Mouse (Mus musculus) stomach, embryonic 14.5 days (tissue): ENCODE measurements around the gene Fmo6. TPM values are rescaled to one million over a fixed set of nuclear protein-coding genes. Genes with fewer than 3 reads are reported as not detected.

Experiments
- ATAC-seq: fragments of 200-750 bp; cut with Nextera tagmentation; 2 replicates; pipeline ENCODE4 v1.8.0; 2017; ENCODE audit warnings: low read depth, moderate TSS enrichment; ENCODE audit not compliant: insufficient number of reproducible peaks, insufficient read depth, low FRiP score
- H3K27ac ChIP-seq: fragments of 300-500 bp; sonication (generic); 2 replicates; pipeline ENCODE4 v1.5.1; 2014; ENCODE audit warnings: mild to moderate bottlenecking, low read length, moderate library complexity, mixed read lengths
- H3K27me3 ChIP-seq: fragments of 300-500 bp; sonication (generic); 2 replicates; pipeline ENCODE4 v1.6.1; 2014; ENCODE audit warnings: low read length, control low read depth, mixed read lengths; ENCODE audit not compliant: control insufficient read depth, insufficient read depth
- H3K36me3 ChIP-seq: fragments of 300-500 bp; sonication (generic); 2 replicates; pipeline ENCODE4 v1.6.1; 2014; ENCODE audit warnings: mild to moderate bottlenecking, control low read depth, low read length, moderate library complexity, mixed read lengths; ENCODE audit not compliant: control insufficient read depth, insufficient read depth
- H3K4me1 ChIP-seq: fragments of 300-500 bp; sonication (generic); 2 replicates; pipeline ENCODE4 v1.6.1; 2014; ENCODE audit warnings: low read length, control low read depth, mixed read lengths; ENCODE audit not compliant: control insufficient read depth, insufficient read depth
- H3K4me2 ChIP-seq: fragments of 300-500 bp; sonication (generic); replicated peaks from 2 replicates; pipeline ENCODE4 v1.6.1; 2014; ENCODE audit warnings: low read depth, low read length, control low read depth
- H3K4me3 ChIP-seq: fragments of 300-500 bp; sonication (generic); 2 replicates; pipeline ENCODE4 v1.5.1; 2014; ENCODE audit warnings: low read depth, low read length, control low read depth
- H3K9ac ChIP-seq: fragments of 300-500 bp; sonication (generic); replicated peaks from 2 replicates; pipeline ENCODE4 v1.6.1; 2014; ENCODE audit warnings: low read depth, mild to moderate bottlenecking, control low read depth, low read length, moderate library complexity, mixed read lengths
- H3K9me3 ChIP-seq: fragments of 300-500 bp; sonication (generic); 2 replicates; pipeline ENCODE4 v1.6.1; 2016; ENCODE audit warnings: low read depth, low read length, control low read depth; ENCODE audit not compliant: control insufficient read depth
- WGBS: fragments of 180-500 bp; shearing (Covaris S2); extraction: QIAGEN DNeasy Blood & Tissue Kit; methylation state at CpG from one replicate; pipeline ENCODE4 v1.1.7; 2014; 5-methylcytosine and 5-hydroxymethylcytosine counted together
- polyA plus RNA-seq: library from polyadenylated mRNA; unstranded; fragments of >200 nt; fragmentation: Nextera tagmentation; extraction: Ambion mirVana; gene quantifications from 2 replicates; pipeline ENCODE4 v1.2.1, GENCODE M21; 2014

Fmo6 gene
- 0.13 and 0.16 TPM in 2 replicates for polyA plus RNA-seq

- no peak within 1 kb of the TSS for H3K4me2 ChIP-seq
- H3K9me3 ChIP-seq: no peaks in the 10 kb centered on the region
- H3K4me1 ChIP-seq: no peaks in the 10 kb centered on the region
- 82% methylated on average over 6 of the region's 6 CpGs for WGBS
- no peaks in the 10 kb centered on the region for H3K36me3 ChIP-seq
- no peaks in the 10 kb centered on the region for H3K27me3 ChIP-seq
- no peak within 1 kb of the TSS for H3K9ac ChIP-seq
- no peak for ATAC-seq
- peak within 1 kb of the TSS; percentile 28; the same call in 1 of the 2 replicates for H3K27ac ChIP-seq
- H3K4me3 ChIP-seq: no peak within 1 kb of the TSS
Measured at GRCm38 (mm10) chr1:162937415-162937814, at the start of gene Fmo6. Gene Fmo6, minus strand, starts transcription at chr1:162937515.

DNA sequence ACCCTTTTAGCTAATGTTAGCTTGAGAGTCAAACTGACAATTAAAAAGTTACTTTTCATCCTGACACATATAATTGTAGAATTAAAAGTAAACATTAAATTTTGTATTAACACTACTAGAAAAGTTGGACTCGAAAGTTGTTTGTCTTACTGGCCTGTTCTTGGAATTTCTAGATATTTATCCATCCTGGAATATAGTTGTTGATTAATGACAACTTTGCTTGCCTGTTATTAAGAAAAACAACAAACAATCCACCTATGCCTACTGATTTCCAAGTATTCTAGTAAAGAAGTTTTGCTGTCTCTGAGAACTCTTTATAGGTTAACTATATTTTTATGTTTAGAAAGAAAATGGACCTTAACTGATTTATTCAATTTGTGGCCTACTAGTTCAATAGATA, 49.5 kb upstream of the Fmo6 start:
- H3K9ac ChIP-seq: no peak overlapping the region
- no peak overlapping the region for H3K4me2 ChIP-seq
- no peak overlapping the region for H3K27ac ChIP-seq
- H3K36me3 ChIP-seq: no peaks in the 10 kb centered on the region
- WGBS: 68% methylated on average over 1 of the region's 1 CpGs
- no peak overlapping the region for H3K4me3 ChIP-seq
- ATAC-seq: no peak
- no peaks in the 10 kb centered on the region for H3K9me3 ChIP-seq
- no peaks in the 10 kb centered on the region for H3K27me3 ChIP-seq
- no peaks in the 10 kb centered on the region for H3K4me1 ChIP-seq

GRCm38 (mm10) chr1:162986121-162986748, 48.9 kb upstream of the Fmo6 start:
- no peak overlapping the region for H3K4me2 ChIP-seq
- H3K9me3 ChIP-seq: no peaks in the 10 kb centered on the region
- WGBS: 84% methylated on average over 2 of the region's 2 CpGs
- H3K9ac ChIP-seq: no peak overlapping the region
- no peak overlapping the region for H3K4me3 ChIP-seq
- H3K4me1 ChIP-seq: no peaks in the 10 kb centered on the region
- H3K36me3 ChIP-seq: no peaks in the 10 kb centered on the region
- no peak for ATAC-seq
- H3K27ac ChIP-seq: no peak overlapping the region
- no peaks in the 10 kb centered on the region for H3K27me3 ChIP-seq

GRCm38 (mm10) chr1:162984428-162984827, 47.1 kb upstream of the Fmo6 start, which contains the start of gene Fmo3:
Gene Fmo3, minus strand, starts transcription at chr1:162984528.
- Histone ChIP-seq H3K9ac (no peak within 1 kb of the TSS), H3K27me3 (no peaks in the 10 kb centered on the region), H3K4me1 (no peaks in the 10 kb centered on the region), H3K4me3 (no peak within 1 kb of the TSS), H3K4me2 (no peak within 1 kb of the TSS), H3K9me3 (no peaks in the 10 kb centered on the region), H3K36me3 (no peaks in the 10 kb centered on the region), H3K27ac (no peak within 1 kb of the TSS)
- 79% methylated on average over 1 of the region's 1 CpGs for WGBS
- no peak for ATAC-seq

DNA sequence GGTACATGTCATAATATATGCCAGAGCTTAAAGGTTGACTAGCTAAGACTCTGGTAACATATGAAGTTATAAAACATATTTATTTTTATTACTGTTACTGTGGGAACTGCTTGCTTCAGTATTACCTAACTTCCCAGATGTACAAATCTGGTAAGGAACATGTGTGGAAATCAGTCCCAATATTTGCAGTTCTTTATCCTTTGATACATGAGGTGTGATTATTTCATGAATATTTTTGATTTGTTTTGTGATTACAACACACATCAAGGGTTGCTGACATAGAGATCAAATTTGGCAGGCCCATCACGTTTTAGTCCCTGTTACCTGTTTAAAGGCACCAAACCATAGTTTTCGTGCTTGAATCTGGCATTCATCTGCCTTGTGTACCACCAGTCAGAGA, 26.2 kb upstream of the Fmo6 start:
- Histone ChIP-seq H3K9me3 (no peaks in the 10 kb centered on the region), H3K27me3 (no peaks in the 10 kb centered on the region), H3K4me3 (no peak overlapping the region), H3K9ac (no peak overlapping the region), H3K4me2 (no peak overlapping the region), H3K4me1 (no peaks in the 10 kb centered on the region), H3K36me3 (no peaks in the 10 kb centered on the region), H3K27ac (no peak overlapping the region)
- WGBS: 70% methylated on average over 2 of the region's 2 CpGs
- ATAC-seq: no peak

DNA sequence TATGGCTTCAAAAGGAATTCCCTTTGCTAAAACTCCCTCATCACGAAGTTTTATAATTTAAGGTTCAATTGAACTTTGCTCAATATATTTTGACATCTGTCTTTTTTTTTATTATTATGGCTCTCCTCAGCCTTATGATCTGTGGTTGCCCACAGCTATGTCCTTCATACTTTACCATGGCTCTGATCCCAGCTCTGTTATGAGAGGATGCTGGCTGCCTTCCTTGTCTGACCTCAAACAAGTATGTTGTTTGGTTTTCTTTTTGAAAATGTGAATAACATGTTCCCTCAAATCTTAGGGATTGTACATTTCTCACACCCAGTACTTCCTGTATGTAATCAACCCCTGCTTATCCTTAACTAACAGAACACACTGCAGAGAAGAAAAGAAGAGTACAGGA, 20.1 kb upstream of the Fmo6 start:
- Histone ChIP-seq H3K4me1 (no peaks in the 10 kb centered on the region), H3K27ac (no peak overlapping the region), H3K27me3 (no peaks in the 10 kb centered on the region), H3K36me3 (no peaks in the 10 kb centered on the region), H3K4me3 (no peak overlapping the region), H3K4me2 (no peak overlapping the region), H3K9ac (no peak overlapping the region), H3K9me3 (no peaks in the 10 kb centered on the region)
- WGBS: 83% methylated on average over 1 of the region's 1 CpGs
- no peak for ATAC-seq

DNA sequence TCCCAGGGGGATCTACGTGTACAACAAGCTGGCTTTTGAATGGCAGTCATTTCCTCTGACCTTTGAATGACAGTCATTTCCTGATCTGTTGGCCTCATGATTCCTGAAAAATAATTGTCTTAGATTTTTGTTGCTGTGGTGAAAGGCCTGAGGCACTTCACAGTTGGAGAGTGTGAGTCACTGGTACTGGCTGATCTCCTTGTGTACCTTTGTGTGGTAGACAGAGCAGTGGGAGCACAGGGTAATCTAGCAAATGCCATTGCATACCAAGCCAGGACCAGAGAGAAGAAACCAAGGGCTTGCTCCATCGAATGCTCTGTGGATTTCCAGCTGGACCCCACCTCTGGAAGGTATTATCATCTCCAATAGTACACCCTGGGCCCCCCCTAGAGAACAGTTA, 15.8 kb upstream of the Fmo6 start:
- H3K9me3 ChIP-seq: no peaks in the 10 kb centered on the region
- H3K4me3 ChIP-seq: no peak overlapping the region
- no peaks in the 10 kb centered on the region for H3K27me3 ChIP-seq
- H3K4me1 ChIP-seq: no peaks in the 10 kb centered on the region
- H3K36me3 ChIP-seq: no peaks in the 10 kb centered on the region
- H3K9ac ChIP-seq: no peak overlapping the region
- no peak for ATAC-seq
- H3K27ac ChIP-seq: no peak overlapping the region
- no peak overlapping the region for H3K4me2 ChIP-seq
- WGBS: 57% methylated on average over 2 of the region's 2 CpGs

DNA sequence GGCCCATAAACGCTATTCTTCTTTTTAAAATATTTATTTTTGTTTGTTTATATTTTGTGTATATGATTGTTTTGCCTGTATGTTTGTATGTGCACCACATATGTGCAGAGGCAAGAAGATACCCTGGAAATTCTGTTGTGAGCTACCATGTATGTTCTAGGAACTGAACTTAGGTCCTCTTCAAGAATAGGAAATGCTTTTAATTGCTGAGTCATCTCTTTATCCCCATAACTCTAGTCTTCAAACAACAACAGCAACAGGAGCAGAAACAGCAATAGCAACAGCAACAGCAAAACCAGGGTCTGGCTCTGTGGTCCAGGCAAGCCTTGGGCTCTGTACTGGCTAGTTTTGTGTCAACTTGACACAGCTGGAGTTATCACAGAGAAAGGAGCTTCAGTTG, 12.4 kb upstream of the Fmo6 start:
- no peaks in the 10 kb centered on the region for H3K27me3 ChIP-seq
- 89% methylated on average over 1 of the region's 1 CpGs for WGBS
- H3K4me3 ChIP-seq: no peak overlapping the region
- H3K4me1 ChIP-seq: no peaks in the 10 kb centered on the region
- no peak overlapping the region for H3K4me2 ChIP-seq
- H3K9ac ChIP-seq: no peak overlapping the region
- ATAC-seq: no peak
- H3K9me3 ChIP-seq: no peaks in the 10 kb centered on the region
- no peaks in the 10 kb centered on the region for H3K36me3 ChIP-seq
- no peak overlapping the region for H3K27ac ChIP-seq

DNA sequence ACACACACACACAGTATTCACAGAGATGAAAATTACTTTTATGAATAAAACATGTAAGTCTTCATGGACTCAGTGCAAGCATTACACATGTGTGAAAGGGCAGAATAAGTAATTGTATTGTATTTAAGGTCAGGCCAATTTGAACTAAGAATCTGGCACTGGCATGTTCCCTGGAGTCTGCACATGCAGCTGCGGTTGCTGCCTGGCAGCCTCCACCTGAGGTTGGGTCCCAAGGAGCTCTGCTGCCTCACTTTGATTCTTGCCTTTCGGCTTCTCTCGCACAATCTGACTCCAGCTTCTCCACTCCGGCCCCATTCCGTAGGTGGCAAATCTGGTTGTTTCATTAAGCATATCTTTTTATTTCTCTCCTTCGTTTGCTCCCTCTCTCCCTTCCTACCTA, 10.6 kb upstream of the Fmo6 start:
- WGBS: 89% methylated on average over 6 of the region's 6 CpGs
- Histone ChIP-seq H3K4me1 (no peaks in the 10 kb centered on the region), H3K9me3 (no peaks in the 10 kb centered on the region), H3K4me3 (no peak overlapping the region), H3K27ac (no peak overlapping the region), H3K4me2 (no peak overlapping the region), H3K36me3 (no peaks in the 10 kb centered on the region), H3K27me3 (no peaks in the 10 kb centered on the region), H3K9ac (no peak overlapping the region)
- no peak for ATAC-seq
